Mouse (Mus musculus) neural tube, embryonic 11.5 days (tissue): ENCODE measurements around the gene Ggact. TPM values are rescaled to one million over a fixed set of nuclear protein-coding genes. Genes with fewer than 3 reads are reported as not detected.
A peak's percentile ranks its signal among the peaks of the same experiment; 100 is the strongest.

ENCODE experiments used
- ATAC-seq: fragments of 200-750 bp; cut with Nextera tagmentation; 2 replicates; pipeline ENCODE4 v1.8.0; 2017; ENCODE audit warnings: moderate number of reproducible peaks, mild to moderate bottlenecking, moderate TSS enrichment, moderate library complexity; ENCODE audit not compliant: insufficient read depth, low FRiP score, low TSS enrichment
- DNase-seq: peaks from one replicate; pipeline ENCODE4 v3.0.0-alpha.2; 2015; ENCODE audit warnings: low spot score
- H3K27ac ChIP-seq: fragments of 300-500 bp; sonication (generic); 2 replicates; pipeline ENCODE4 v1.5.1; 2014; ENCODE audit warnings: low read depth, mild to moderate bottlenecking, low read length
- H3K27me3 ChIP-seq: fragments of 300-500 bp; sonication (generic); 2 replicates; pipeline ENCODE4 v1.6.1; 2014; ENCODE audit warnings: mild to moderate bottlenecking, low read length, mixed read lengths; ENCODE audit not compliant: control insufficient read depth, insufficient read depth
- H3K36me3 ChIP-seq: fragments of 300-500 bp; sonication (generic); 2 replicates; pipeline ENCODE4 v1.6.1; 2014; ENCODE audit warnings: mild to moderate bottlenecking, low read length, moderate library complexity, mixed read lengths; ENCODE audit not compliant: control insufficient read depth, insufficient read depth
- H3K4me1 ChIP-seq: fragments of 300-500 bp; sonication (generic); 2 replicates; pipeline ENCODE4 v1.6.1; 2014; ENCODE audit warnings: low read length, mixed read lengths; ENCODE audit not compliant: control insufficient read depth, insufficient read depth
- H3K4me2 ChIP-seq: fragments of 300-500 bp; sonication (generic); 2 replicates; pipeline ENCODE4 v1.6.1; 2014; ENCODE audit warnings: low read depth, mild to moderate bottlenecking, moderate library complexity
- H3K4me3 ChIP-seq: fragments of 300-500 bp; sonication (generic); 2 replicates; pipeline ENCODE4 v1.5.1; 2014; ENCODE audit warnings: low read depth, low read length
- H3K9ac ChIP-seq: fragments of 300-500 bp; sonication (generic); 2 replicates; pipeline ENCODE4 v1.6.1; 2014; ENCODE audit warnings: mild to moderate bottlenecking, low read length
- H3K9me3 ChIP-seq: fragments of 300-500 bp; sonication (generic); 2 replicates; pipeline ENCODE4 v1.6.1; 2016; ENCODE audit warnings: low read length; ENCODE audit not compliant: control insufficient read depth
- WGBS: fragments of 180-500 bp; shearing (Covaris S2); extraction: QIAGEN DNeasy Blood & Tissue Kit; methylation state at CpG from one replicate; pipeline ENCODE4 v1.1.7; 2014; 5-methylcytosine and 5-hydroxymethylcytosine counted together
- polyA plus RNA-seq: library from polyadenylated mRNA; unstranded; fragments of >200 nt; fragmentation: Nextera tagmentation; extraction: Ambion mirVana; gene quantifications from 2 replicates; pipeline ENCODE4 v1.2.1, GENCODE M21; 2014

The Ggact gene
- polyA plus RNA-seq = 5.3 and 5.6 TPM in 2 replicates

- Histone ChIP-seq H3K9ac (peak within 1 kb of the TSS; percentile 54), H3K27ac (no peak within 1 kb of the TSS), H3K27me3 (peaks cover 4% of the 10 kb centered on the region; the same call in 1 of the 2 replicates), H3K4me1 (no peaks in the 10 kb centered on the region), H3K9me3 (no peaks in the 10 kb centered on the region), H3K36me3 (no peaks in the 10 kb centered on the region), H3K4me3 (peak within 1 kb of the TSS; percentile 47), H3K4me2 (peak within 1 kb of the TSS; percentile 81)
- no peak for DNase-seq
- 87% methylated on average over 6 of the region's 6 CpGs for WGBS
- ATAC-seq = no peak
Observed at GRCm38 (mm10) chr14:122913657-122914056, at the start of gene Ggact. Gene Ggact (minus strand): TSS chr14:122913757.

GRCm38 (mm10) chr14:122957941-122958340 is 44.4 kb upstream of the Ggact start:
- Histone ChIP-seq H3K27ac (no peak overlapping the region), H3K36me3 (no peaks in the 10 kb centered on the region), H3K4me1 (no peaks in the 10 kb centered on the region), H3K27me3 (no peaks in the 10 kb centered on the region), H3K4me2 (no peak overlapping the region), H3K9me3 (no peaks in the 10 kb centered on the region), H3K9ac (no peak overlapping the region), H3K4me3 (no peak overlapping the region)
- DNase-seq (no peak), ATAC-seq (no peak)
- 90% methylated on average over 8 of the region's 8 CpGs for WGBS

- Histone ChIP-seq H3K4me1 (no peaks in the 10 kb centered on the region), H3K4me3 (no peak overlapping the region), H3K9ac (no peak overlapping the region), H3K36me3 (no peaks in the 10 kb centered on the region), H3K4me2 (no peak overlapping the region), H3K27me3 (no peaks in the 10 kb centered on the region), H3K27ac (no peak overlapping the region), H3K9me3 (no peaks in the 10 kb centered on the region)
- WGBS = 24% methylated on average over 1 of the region's 1 CpGs
- DNase-seq (peak; percentile 56), ATAC-seq (peak; percentile 59; the same call in 1 of the 2 replicates)
Observed at GRCm38 (mm10) chr14:122953331-122953730, 39.8 kb upstream of the Ggact start.

- H3K4me2 ChIP-seq = no peak overlapping the region
- no peak overlapping the region for H3K9ac ChIP-seq
- no peak overlapping the region for H3K4me3 ChIP-seq
- no peak for ATAC-seq
- 84% methylated on average over 1 of the region's 1 CpGs for WGBS
- no peaks in the 10 kb centered on the region for H3K36me3 ChIP-seq
- no peaks in the 10 kb centered on the region for H3K27me3 ChIP-seq
- H3K4me1 ChIP-seq = no peaks in the 10 kb centered on the region
- no peak for DNase-seq
- H3K27ac ChIP-seq = no peak overlapping the region
- no peaks in the 10 kb centered on the region for H3K9me3 ChIP-seq
Observed at GRCm38 (mm10) chr14:122952556-122952955, 39.0 kb upstream of the Ggact start.

DNA sequence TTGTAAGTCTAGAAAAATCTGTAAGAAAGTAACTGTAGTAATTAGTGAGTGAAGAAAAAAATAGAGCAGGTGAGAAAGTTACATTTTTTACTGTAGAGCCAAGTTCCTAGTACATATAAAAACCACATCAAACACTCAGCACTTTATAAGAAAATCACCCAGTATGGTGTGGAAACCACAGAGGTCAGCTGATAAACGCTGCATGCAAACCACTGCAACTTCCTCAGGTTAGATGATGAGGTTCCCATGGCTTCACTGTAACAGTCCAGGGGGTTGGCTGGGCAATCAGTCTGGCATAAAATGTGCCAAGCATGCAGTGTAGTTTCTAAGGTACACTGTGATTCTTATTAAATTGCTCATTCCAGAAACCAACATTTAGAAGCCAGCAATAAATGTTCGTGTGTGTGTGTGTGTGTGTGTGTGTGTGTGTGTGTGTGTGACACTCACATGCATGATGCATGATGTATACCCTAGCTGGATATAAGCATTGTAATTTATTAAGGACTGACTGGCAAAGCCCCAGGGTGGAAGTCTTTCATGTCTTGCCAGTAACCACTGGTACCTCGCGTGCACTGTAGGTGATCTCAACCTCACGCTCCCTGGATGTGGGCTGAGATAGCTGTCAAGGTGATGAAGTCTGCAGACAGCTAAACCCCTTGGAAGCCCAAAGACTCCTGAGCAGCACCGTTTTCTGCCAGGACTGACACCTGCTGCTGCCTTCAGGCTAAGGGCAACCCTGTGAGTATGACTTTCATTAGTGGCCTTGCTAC is 38.3 kb upstream of the Ggact start:
- H3K27me3 ChIP-seq = no peaks in the 10 kb centered on the region
- no peaks in the 10 kb centered on the region for H3K4me1 ChIP-seq
- H3K4me3 ChIP-seq = no peak overlapping the region
- DNase-seq (no peak), ATAC-seq (no peak)
- H3K9ac ChIP-seq = no peak overlapping the region
- H3K4me2 ChIP-seq = no peak overlapping the region
- no peaks in the 10 kb centered on the region for H3K9me3 ChIP-seq
- WGBS = 89% methylated on average over 6 of the region's 6 CpGs
- no peaks in the 10 kb centered on the region for H3K36me3 ChIP-seq
- no peak overlapping the region for H3K27ac ChIP-seq

DNA sequence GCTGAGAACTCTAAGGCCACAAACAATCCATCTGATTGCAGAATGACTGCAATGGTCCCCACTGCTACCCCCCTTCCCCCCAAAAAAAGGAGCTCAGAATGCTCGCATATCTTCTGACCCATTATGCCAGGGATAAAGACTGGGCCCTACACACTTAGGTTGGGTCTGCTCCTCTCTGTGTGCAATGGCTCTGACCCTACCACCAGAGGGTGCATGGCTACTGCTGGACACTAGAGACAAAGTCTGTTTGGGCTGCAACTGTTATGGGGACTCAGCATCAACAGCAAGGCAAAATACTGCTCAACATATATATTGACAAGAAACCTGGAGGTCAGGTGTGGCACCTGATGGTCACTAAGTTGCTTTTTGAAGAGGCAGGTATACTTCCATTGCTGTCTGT is 37.4 kb upstream of the Ggact start:
- H3K36me3 ChIP-seq = no peaks in the 10 kb centered on the region
- no peak for DNase-seq
- H3K4me1 ChIP-seq = no peaks in the 10 kb centered on the region
- no peaks in the 10 kb centered on the region for H3K9me3 ChIP-seq
- no peaks in the 10 kb centered on the region for H3K27me3 ChIP-seq
- 86% methylated on average over 1 of the region's 1 CpGs for WGBS
- H3K4me2 ChIP-seq = no peak overlapping the region
- ATAC-seq = no peak
- no peak overlapping the region for H3K4me3 ChIP-seq
- H3K9ac ChIP-seq = no peak overlapping the region
- no peak overlapping the region for H3K27ac ChIP-seq

DNA sequence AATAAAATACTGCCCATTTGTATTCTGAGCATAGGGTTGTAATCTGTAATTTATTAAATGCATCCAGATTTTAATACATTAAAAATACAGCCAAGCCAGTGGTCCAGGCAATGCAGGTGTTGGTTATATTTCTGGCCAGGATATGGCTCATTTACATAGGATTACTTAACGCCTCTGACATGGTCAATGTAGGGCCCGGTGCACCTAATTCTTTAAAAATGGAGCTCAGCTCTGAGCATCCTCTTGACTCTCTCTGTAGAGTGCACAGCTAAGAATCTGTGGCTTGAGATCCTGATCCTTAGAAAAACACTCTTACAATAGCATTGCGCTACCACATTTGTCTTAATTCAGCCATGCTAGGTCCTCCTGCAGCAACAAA is 29.9 kb upstream of the Ggact start:
- ATAC-seq (0 out of 2 replicates have a peak, but pooled peaks have one; percentile 7), DNase-seq (no peak)
- Histone ChIP-seq H3K27me3 (no peaks in the 10 kb centered on the region), H3K4me2 (no peak overlapping the region), H3K9me3 (no peaks in the 10 kb centered on the region), H3K4me1 (no peaks in the 10 kb centered on the region), H3K4me3 (no peak overlapping the region), H3K9ac (no peak overlapping the region), H3K27ac (no peak overlapping the region), H3K36me3 (no peaks in the 10 kb centered on the region)
- 81% methylated on average over 3 of the region's 3 CpGs for WGBS

DNA sequence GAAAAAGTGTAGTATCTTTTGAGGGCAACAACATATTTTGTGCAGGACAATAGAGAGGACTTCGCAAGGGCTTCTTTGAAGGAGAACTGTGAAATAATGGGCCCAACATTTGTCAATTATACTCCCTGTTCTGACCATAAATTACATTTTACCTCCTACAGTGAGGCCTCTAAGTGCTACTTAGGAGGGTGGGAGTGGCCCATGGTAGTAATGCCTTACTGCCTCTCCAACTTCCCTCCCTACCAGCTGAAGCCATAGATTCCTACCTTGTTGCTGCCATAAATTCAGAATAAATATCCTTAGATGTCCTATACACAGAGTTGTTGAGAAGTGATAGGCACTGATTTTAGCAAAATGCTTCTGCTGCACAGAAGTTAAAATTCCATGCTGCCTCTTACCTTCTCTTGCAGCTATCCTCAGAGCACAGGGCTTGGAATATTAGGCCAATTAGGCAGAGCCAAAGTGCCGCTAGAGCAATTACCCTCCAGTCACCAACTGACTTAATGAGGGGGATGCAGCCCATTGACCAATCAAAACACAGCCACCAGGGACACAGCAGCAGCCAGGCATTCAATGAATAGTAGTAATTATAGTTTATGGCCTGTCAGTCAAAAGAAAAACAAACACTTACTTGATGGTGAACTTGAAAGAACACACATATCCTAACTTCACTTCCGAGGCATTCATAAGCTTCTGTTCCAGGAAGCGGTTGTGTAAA is 29.4 kb upstream of the Ggact start:
- no peaks in the 10 kb centered on the region for H3K27me3 ChIP-seq
- no peak overlapping the region for H3K4me3 ChIP-seq
- no peaks in the 10 kb centered on the region for H3K9me3 ChIP-seq
- WGBS = 42% methylated on average over 4 of the region's 4 CpGs
- H3K4me2 ChIP-seq = no peak overlapping the region
- no peak for DNase-seq
- no peaks in the 10 kb centered on the region for H3K4me1 ChIP-seq
- no peak overlapping the region for H3K9ac ChIP-seq
- ATAC-seq = peak; percentile 39; the same call in 1 of the 2 replicates
- no peaks in the 10 kb centered on the region for H3K36me3 ChIP-seq
- H3K27ac ChIP-seq = no peak overlapping the region

DNA sequence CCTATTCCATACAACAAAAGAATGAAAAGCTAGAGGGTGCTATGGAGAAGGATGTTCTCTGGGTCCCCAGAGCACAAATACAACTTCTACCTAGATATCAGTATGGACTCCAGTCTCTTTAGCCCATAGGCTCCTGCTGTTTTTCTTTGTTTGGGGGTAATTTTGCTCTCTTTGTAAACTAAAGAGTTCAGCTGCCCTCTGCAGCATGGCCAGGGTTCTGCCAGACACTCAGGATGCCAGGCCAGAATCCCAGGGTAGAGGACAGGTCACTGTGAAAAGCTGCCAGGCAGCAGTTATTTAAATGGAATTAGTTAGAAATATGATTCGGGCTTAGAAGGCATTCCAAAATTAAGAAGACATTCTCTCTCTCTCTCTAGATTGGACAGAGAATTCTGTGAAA is 22.9 kb upstream of the Ggact start:
- no peaks in the 10 kb centered on the region for H3K4me1 ChIP-seq
- H3K9ac ChIP-seq = no peak overlapping the region
- no peak overlapping the region for H3K4me2 ChIP-seq
- H3K4me3 ChIP-seq = no peak overlapping the region
- no peak for ATAC-seq
- no peaks in the 10 kb centered on the region; the same call in 1 of the 2 replicates for H3K36me3 ChIP-seq
- 87% methylated on average over 1 of the region's 1 CpGs for WGBS
- H3K9me3 ChIP-seq = no peaks in the 10 kb centered on the region
- DNase-seq = no peak
- H3K27me3 ChIP-seq = no peaks in the 10 kb centered on the region
- H3K27ac ChIP-seq = no peak overlapping the region
